Mouse (Mus musculus) monocyte, adult 2 months (primary cell): ENCODE results near the gene Itpr1.

Experiments used
- DNase-seq, 2 experiments: peaks; one replicate each; pipeline ENCODE4 v3.0.0; 2022; ENCODE audit warnings: low spot score in 2 of 2, low read depth in 1 of 2

Gene Itpr1

DNA sequence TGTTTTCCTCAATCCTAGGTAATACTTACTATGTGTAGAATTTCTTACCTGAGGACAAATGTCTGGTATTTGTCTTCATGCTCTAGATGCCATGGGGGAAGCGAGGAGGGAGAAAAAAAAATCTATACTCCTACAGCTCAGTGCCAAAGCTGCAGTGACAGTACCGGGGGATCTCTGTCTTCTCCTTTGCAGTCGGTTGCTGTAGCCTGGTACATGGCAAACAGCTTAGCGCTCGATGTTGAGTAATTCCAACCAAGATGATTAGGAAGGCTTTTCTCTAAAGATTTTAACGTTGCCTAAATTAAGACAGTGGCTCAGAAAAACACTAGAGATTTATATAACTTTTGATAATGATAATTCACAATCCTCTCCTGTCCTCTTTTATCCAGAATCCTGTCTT, 221.9 kb downstream of the Itpr1 start:
- DNase-seq: no peak

DNA sequence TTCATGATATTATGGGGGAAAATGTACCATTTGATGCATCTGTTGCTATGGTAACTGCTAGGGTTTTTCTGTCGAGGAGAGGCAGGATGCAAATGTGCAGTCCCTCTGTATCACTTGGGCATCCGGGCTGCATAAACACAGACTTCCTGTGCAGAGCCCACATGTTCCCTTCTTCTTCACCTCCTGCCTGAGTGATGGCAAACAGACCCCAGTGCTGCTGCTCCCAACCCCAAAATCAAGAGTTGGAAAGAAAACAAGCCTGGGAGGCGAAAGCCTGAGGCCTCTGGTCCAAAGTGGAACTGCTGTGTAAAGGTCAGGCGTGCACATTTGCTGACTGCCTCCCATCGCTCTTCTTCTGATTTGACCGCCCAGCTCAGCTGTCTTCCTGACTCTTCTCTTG, 222.6 kb downstream of the Itpr1 start:
- no peak for DNase-seq

DNA sequence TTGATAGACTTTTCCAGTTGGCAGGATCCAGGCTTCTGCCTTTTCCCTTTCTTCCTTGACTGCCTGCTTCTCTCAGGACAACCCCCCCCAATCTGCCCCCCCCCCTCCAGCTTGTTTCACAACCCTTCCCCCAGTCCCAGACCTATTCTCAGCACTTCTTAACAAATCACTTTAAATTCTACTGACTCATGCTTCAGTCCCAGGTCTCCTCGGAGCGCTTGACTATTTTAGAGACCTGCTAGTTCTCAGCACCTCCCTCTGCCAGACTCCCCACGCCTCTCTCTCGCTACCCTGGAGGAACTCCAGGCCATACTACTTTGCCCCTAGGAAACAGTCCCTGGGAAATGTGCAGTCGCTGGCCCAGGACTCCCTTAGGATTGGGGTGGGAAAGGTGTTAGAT, 223.7 kb downstream of the Itpr1 start:
- DNase-seq: no peak

DNA sequence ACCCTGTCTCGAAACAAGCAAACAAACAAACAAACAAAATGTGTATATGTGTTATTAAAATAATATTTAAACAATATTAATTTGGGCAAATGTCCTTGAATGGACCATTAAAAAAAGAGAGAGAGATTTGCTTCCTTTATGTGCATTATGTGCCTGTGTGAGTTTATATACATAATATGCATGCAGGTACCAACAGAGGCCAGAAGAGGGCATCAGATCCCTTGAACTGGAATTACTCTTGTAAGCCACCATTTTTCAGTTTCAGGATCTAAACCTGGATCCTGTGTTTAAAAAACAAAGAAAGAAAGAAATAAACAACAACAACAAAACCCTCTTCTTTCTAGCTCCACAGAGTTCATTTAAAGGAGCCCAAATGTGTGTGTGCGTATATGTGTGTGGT, 228.4 kb downstream of the Itpr1 start:
- no peak for DNase-seq

DNA sequence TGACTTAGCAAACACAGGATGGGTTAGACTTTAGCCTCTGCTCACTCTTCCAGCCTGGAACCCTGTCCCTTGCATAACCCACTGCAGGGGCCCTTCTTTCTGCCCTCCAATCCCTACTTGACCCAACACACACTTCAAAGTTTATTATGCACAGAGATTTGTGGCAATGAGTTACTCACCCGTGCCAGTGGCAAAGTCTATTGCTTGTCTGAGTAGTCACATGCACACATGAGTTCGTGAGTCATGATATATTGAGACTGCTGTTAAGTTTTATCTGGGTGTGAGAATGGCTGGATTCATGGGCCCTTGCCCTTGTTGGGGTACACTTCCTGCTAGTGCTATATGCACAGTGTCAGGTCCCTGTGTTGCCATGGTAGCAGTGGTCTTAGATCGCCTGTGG, 229.4 kb downstream of the Itpr1 start:
- no peak for DNase-seq

DNA sequence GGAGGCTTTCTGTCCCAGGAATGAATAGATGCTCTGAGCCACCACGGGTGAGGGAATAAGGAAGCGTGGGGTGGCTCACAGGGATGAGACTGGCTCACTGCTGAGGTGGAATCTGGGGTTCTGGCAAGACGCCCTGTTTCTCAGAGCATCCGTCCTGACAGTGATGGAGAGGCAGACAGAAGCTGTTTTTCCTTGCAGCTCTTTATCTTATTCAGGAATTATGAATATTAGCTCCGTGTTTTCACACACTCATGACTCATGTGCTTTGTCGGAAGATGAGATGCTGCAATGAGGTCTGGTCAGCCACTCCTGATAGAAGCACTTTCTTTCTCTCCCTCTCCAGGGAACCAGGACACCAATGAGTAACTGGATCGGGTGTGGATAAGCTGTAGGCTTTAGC, 231.5 kb downstream of the Itpr1 start:
- DNase-seq: no peak

DNA sequence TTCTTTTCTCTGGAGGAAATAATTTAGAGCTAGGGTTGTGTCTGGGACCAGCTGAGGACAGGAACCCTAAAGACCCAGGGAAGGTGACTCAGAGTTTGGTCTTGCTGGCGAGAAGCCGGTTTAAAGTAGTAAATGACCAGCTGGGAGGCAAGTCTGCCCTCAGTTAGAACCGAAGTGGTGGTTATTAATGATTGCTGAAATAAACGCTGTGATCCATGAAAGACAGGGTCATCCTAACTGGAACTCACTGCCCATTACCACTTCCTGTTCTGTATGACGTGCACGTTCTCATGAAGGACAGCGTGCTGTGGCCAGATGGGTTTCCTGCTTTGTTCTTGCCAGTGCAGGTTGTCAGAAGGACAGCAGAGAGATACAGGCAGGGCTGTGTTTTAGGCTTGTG, 232.1 kb downstream of the Itpr1 start:
- no peak for DNase-seq

DNA sequence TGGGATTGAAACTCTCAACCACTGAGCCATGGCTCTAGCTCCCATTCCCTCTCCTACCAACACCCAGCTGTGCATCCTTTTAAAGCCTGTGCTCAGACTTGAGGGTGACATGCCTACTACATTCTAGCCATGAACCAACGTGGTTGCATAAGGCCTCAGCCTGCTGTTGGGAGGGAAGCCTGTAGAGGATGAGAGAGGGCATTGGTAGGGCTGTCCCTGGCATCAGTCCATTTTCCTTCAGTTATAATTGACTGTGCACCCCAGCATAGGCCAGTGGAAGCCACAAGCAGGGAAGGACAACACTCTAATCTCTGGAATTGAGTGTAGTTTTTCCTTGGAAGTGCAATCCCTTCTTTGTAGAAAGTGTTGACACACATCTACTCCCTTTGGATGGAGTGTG, 233.9 kb downstream of the Itpr1 start:
- DNase-seq: no peak

DNA sequence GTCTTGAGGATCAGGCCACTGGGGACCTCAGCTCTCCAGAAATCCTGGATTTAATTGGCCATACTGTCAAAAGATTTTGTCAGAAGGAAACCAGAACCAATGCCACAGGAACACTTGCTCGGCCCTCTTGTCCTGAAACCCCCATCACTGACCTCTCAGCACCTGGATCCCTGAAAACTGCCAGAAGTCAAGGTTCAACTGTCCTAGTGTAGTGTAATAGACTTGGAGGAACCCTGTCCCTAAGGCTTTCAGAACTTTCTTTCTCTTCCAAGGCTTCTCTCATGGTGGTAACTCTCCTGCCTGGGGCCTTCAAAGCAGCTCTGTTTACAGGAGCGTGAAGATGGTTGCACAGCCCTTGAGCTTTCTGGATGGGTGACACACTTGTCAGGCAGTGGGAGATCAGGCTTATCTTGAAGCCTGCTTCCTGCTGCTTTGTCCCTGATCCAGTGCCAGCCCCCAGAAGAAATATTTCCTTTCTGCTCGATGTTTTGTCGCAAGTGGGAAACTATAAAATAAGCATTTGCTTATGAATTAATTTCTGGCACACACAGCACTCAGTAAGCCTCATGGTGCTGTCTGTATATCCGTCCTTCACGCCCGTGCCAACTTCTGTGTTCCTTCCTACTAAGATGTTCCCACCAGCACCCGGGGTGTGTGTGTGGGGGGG, 234.4 kb downstream of the Itpr1 start:
- DNase-seq: no peak

DNA sequence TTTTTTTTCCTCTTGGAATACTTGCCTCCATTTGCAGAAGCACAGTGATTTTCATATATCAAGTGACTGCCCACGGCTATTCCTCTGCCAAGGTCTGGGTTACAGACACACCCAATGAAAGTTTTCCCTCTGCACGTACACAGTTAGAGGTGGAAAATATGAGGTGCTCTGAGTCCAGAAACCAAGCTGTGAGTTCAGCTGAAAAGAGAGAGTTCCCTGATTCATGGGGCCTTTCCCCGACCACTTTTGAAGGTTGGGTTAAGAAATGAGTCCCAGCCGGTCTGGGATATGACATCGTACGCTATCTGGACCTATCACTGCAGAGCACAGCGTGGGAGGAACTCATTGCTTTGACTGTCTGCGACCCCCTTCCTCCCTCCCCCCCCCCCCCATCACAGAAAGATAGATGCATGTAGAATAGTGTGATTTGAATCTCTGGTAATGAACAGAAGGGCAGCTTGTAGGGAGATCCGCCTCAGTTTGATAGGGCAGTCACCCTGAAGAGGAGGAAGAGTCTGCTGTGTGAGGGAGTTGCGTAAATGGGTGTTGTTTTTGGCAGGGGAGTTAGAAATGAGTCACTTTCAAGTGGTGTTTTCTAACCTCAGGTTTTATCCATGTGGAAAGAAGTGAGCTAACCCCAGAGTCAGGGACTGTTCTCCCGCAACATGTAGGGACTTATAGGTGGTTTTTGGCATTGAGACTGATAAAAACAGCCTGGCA, 235.3 kb downstream of the Itpr1 start:
- no peak for DNase-seq

DNA sequence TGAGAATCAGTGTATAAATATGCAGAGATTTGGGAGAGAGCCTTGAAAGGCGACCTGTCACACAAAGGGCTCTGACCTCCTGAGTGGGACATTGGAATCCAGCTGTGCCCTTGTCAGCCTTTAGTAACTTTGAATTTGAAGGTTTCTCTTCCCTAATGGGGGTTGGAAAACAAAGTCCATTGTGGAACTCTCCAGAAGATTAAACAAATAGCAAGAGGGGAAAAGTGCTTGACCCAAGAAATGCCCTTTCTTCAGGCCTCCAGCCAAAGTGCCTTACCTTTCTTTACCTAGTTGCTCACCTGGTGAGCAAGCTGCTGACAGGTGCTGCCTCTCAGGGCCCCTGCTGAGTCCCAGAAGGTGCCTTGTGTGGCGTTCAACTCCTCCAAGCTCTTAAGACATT, 236.0 kb downstream of the Itpr1 start:
- no peak for DNase-seq

DNA sequence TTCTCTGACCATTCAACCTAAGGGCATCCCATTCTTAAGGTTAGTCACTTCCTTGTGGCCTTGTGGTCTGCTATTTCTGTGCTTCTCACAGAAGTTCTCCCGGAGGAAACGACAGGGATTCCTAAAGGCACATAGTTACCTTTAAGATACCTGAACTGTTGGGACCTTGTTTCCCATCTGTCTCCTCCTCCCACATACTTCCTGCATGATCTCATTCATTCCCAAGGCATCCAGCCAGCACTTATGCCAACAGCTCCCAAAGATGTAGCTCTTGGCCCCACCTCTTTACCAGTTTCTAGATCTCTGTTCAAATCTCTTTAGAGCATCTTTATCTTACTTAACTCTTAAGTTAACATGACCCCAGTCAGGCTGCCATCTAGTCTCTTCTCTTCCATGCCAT, 238.6 kb downstream of the Itpr1 start:
- no peak for DNase-seq

DNA sequence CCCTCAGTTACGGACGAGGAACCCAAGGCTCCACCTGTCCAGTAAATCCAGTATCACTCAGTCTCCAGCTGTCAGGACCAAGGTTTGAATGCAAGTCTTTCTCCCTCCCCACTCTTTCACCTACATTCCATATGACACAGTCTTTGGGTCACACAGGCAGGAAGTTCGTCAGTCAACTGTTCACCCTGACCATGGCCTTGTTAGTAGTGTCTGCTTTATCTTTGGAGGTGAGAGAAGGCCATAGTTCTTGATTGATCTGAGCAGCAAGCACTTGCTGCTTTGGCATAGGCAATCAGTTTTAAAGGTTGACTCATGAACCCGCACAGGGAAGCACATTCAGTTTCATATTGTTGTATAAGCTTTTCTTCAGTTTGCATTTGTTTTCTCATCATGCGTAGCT, 240.7 kb downstream of the Itpr1 start:
- DNase-seq: no peak

DNA sequence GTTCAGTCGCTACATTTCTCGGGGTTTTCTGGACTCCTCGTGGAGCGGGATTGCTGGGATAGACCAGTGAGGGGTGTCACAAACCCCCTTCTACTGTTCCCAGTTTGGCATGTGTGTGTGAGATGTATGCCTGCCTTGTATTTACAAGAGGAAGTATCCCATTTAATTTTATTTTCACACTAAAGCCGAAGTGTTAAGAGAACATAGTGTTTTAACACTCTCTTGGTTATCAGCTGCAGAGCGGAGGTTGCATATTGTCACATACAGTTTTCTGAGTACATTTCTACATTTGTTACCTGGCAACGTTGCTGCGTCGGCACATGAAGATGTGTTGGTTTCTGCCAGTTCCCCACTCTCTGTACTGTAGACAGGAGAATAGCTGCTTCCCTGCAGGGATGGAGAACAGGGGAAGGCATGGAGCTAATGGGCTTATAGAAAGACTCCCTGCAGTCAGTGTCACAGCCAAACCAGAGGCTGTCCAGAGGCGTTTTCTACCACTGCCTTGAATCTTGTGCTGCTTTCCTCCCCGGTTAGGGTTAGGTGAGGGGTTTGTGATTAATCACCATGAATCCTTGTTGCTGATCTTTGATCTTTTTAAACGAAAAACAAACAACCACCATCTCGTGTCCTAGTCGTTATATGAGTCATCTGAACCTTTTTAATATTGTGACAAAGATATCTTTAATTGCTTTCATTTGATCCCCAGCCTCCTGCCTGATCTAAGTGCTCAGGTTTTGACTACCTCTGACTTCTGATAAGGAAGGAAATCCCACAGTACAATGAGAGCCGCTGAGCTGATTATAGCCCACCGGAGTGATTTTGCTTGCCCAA, 241.4 kb downstream of the Itpr1 start:
- no peak for DNase-seq

DNA sequence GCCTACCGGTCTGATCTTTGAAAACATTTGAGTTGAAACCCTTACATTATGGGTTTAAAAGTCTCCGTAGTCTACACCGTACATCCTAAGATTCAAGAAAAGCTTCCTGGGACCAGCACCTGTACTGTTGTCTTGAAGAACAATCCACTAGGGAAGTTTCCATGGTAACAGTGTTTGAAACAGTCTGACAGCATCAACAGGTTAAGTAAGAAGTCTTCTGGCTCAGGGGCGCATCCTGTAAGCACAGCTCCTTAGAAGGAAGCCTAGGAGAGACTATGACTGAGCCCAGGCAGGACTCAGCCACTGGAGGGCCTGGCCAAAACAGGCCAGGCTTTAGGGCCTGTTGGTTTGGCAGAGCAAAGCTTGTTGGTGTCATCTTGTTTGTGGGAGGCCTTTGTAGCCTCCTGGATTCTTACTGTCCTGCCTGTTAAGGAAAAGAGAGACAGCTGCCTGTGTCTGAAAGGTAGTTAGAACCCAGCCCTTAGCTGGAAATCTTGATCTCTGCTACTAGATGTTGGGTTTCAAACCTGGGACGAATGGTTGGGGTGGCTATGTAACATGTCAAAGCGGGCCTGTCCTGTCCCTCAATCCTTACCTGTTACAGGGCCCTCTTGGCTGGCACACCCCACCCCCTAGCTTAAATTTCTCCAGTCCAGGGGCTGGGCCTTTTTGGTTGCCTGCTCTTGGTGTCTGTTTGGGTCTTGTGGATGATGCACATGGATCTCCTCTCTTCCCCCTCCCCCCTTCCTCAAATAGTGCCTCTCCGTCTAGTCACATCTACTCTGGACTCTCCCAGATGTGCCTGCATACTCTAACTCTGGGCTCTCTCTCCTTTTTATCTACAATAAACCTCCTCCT, 242.3 kb downstream of the Itpr1 start:
- no peak for DNase-seq

DNA sequence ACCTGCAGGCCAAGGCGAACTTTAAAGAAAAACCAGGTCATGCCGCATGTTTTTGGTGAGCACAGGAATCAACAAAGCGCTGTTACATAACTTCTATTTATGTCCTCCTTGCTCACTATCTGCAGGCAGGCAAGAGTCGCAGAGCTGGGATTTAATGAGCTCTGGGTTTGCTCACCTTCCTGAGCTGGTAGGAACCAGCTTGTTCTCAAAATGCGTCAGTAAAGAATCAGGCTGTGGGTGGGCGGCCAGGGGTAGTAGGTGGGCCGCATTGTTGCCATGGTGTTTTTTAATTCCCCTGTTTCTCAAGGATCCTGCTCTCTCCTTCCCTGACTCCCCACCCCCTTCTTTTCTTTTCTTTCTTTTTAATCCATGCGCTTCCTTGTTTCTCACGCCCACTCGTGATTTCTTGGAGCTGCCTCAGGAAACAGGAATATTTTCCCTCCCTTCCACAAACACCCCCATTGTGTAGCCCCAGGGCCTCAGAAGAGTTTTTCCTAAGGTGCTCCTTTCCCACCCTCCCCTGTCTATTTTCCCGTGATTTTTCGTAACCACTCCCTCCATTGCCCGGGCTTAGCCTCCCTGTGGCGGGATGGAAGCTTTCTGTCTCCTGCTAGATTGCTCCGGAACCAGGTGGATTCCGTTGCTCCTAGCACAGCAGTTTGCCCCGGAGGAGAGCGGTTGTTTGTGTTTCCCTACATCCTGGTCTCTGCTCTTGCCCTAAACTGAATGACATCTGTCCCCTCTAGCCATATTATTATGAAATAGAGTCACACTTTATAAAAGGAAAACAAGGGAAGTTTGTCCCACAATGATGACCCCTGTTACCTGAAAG, 243.6 kb downstream of the Itpr1 start:
- DNase-seq: no peak

DNA sequence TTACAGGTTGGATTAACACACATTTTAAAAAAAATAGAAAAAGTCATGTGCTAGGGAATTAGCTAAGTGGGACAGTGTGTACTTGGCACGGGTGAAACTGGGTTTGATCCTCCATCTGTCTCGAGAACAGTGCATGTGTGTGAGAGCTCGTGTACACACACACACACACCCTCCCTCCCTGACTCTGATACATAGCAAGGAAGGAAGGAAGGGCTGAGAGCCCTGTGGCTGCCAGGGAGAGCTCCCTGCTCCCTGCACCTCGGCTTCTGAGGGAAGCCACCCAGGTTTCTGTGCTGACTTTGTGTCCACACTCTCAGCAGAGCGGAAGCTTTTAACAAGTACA, 244.1 kb downstream of the Itpr1 start:
- DNase-seq: no peak

DNA sequence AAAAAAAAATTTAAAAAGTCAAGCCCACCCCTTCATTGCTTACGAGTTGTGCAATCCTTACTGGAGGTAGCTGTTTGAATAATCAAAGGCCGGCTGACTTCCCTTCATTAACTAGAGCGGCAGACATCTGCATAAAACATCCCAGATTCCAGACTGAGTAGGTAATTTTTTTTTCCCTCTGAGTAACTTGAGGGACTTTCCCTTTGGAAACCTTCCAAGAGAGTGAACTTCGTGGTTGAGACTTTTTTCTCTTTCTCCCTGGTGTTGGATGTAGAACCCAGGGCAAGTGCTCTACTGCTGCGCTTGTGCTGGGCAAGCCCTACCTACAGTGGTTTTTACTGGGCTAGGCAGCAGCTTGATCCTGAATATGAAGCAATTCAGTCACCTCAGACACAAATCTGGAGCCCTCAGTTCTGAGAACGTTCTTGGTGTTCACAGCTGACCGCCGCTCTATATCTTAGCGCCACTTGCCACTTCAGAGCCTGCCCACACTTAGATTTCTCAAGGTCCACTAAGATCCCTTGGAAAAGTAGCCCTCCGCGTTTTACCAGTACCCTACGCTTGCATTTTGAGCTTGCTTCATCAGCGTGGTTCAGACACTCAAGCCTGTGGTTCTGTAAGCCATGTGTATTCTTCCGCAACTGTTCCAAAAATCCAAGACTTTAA, 244.8 kb downstream of the Itpr1 start:
- no peak for DNase-seq

DNA sequence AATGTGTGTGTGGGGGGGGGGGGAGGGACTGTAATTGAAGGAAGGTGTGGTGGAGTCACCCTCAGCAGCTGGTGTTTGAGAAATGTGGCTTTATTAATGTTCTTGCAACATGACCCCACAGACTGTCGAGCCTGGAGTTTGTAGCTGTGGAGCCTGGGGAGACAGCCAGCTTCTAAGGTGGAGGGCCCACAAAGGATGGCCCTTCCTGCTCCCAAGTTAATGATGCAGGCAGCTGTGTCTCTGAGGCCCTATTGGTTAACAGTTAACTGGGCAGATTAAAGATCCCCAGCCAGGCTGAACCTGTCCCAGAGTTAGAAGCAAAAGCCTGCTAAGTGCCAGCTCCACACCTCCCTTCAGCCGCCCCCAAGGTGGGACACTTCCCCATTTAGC, 245.3 kb downstream of the Itpr1 start:
- no peak for DNase-seq

DNA sequence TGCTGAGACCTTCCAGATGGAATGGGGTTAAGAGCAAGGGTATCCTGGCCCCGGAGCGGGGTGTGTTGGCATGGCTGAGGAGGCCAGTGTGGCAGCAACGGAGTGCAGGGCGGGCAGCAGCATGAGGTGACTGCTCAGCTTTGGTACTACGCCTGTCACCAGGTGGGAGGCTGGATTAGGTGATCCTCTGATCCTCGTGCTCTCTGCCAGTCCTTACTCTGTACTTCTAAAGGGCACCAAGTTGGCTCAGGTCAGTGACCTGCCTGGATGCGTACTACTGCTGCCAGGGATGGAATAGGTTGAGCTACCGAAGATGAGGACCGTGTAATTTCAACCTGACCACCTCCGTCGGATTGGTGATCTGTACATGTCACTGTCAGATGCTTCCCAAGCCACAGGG, 245.9 kb downstream of the Itpr1 start:
- no peak for DNase-seq
